Mouse (Mus musculus): ENCODE results near the gene Rapgef4.

Rapgef4 gene

DNA sequence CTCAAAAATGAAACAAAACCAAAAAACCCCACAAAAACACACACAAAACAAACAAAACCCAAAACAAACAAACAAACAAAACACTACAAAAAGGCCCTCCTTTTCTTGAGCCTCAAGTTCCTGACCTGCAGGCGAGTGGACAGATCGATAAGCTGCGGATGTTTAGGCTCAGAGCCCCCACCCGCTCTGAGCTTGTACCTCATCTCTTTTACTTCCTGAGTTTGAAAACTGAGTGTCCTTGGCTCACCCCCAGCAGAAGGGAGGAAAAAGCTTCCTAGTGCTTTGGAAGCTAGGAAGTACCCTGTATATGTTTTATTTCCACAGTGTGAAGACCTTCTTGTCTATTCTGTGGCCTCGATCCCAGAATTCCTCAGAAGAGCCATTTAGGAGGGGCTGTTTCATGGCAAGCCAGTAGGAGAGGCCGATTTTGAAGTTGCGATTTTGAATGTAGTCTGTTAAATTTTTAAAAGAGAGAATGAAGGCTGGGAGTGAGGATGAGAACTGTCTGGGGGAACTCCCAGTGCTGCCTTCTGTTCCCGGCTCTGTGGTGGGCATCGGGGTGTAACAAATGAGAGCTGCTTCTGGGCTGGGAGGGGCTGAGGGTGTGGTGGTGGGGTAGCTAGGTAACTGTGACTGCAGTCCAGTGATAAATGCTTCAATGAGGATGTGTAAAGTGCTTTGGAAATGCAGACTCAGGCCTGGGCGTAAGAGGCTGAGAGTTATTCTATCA lies 2.0 kb downstream of the Rapgef4 start:
- peak; percentile 69 for DNase-seq (ENCODE audit: low read depth, low spot score)

DNA sequence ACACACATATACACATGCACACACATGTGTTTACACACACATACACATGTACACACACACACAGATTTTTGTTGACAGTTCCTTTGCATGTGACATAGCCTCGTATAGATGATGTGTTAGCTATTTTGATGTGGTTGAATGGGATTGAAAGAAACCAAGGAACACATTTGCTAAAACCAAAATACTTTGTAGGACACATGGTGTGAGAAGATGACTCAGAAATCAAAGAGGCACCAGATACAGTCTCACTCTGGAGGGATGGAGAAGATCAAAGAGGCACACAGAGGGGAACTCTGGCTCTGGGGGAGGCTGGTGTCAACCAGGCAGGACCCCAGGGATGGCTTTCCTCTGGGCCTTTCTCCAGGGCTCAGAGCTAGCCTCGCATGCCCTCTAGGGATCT lies 4.7 kb downstream of the Rapgef4 start:
- DNase-seq (ENCODE audit: low read depth, low spot score), result peak; percentile 52

DNA sequence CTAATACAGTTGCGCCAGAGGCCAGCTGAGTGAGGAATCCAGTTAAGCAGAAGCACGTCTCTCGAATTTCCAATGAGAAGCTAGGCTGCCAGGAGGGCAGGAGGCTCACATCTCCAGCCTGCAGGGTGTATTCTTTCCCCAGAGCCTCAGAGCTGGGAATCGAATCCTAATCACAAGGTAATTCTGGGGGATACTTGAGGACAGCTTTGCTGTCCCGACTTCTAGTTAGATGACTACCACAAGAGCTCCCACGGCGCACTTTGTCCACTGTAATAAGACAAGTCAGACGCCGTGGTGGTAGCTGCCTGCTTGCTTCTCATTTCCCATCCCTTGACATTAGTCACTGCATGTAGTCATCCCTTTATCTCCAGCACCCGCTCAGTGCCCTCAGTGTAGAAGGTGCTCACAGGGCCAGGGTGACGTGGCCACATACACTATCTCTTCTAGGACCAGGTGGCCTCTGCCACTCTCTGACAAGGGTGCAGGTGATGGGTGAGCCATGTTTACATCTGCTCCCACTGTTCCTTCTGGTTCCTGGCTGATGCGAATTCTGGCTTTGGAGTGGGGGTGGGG lies 5.3 kb downstream of the Rapgef4 start:
- DNase-seq (ENCODE audit: low read depth, low spot score), result peak; percentile 58

DNA sequence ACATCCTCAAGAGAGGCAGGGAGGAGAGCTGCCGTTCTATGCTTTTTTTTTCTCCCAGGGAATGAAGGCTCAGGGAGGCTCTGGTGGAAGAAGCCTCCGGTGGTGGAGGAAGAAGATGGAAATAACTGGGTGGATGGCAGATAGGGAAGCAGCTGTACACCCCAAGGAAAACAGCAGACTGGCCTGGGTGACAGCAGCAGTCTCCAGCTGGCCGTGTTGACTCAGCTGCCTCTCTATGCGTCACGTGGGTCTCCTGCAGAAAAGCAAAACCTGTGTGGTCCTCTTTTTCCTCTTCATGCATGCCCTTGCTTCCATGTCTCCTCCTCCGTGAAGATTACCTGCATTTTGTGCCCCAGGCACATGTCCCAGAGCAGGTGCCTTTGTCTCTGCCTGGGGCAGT lies 7.5 kb downstream of the Rapgef4 start:
- peak; percentile 90 for DNase-seq (ENCODE audit: low read depth, low spot score)

DNA sequence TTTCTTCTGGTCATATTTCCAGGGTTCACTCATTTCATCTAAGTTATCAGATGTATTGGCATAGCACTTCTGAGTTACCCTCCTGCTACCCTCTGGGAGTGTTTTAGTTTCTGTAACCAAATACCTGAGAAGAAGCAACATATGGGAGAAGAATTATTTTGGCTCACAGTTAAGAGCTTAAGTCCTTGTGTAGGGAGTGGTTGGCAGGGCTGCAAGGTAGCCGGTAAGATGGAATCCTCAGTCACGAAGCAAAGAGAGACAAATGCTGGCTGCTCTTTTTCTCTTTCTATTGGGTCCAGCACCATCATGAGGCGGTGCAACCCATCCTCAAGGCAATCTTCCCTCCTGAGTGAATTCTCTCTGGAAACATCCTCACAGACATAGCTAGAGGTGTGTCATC lies 11.1 kb downstream of the Rapgef4 start:
- peak; percentile 81 for DNase-seq (ENCODE audit: low read depth, low spot score)

DNA sequence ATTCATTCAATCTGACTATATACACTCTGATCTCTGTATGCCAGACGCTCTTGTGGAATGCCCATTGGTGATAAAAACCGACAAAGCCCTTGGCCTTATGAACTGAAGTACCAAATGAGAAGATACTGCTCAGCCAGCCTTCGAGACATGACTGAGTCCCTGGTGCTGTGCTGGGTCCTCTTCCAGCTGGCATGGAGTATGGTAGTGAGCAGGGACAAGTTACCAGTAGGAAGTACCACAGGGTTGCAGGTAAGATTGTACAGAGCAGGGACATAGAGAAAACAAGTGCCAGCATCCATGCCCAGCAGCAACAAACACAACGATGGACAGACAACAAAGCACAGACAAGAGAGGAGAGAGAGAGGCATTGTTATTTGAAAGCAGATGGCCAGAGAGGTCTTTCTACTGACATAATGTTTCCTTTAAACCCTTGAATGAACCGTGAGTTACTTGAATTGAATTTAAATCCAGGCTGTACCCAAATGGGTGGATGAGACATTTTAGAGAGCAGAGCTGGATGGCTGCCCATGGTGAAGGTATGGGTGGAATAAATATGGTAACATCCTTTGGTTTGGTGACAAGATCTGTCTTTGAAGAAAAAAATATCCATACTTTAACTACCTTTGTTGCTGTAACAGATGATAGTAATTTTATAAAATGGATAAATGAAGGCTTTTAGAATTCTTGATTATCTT lies 12.8 kb downstream of the Rapgef4 start:
- no peak for DNase-seq (ENCODE audit: low read depth, low spot score)

- no peak for DNase-seq (ENCODE audit: low read depth, low spot score)
Observed at GRCm38 (mm10) chr2:71998531-71998930, 17.5 kb downstream of the Rapgef4 start.

DNA sequence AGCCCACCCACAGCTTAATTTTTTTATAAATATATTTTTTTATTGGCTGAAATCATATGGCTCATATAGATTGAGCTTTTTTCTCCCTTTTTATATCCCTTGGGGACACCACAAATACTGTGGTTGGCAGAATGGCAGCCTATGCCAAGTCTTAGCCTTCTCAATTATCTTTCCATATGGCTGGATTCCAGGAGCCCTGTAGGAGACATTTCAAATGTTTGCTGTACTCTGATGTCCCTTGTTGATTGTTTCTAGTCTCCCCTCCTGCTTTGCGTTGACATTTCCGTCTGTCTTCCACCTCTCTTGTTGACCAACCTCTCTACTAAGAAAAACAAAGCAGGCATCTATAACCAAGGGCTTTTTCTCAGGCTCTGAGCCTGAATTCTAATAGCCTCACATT lies 19.1 kb downstream of the Rapgef4 start:
- peak; percentile 74 for DNase-seq (ENCODE audit: low read depth, low spot score)

GRCm38 (mm10) chr2:72002843-72003370 lies 21.9 kb downstream of the Rapgef4 start:
- DNase-seq (ENCODE audit: low read depth, low spot score), result no peak

- DNase-seq (ENCODE audit: low read depth, low spot score), result no peak
Observed at GRCm38 (mm10) chr2:72003756-72004525, 22.9 kb downstream of the Rapgef4 start.

DNA sequence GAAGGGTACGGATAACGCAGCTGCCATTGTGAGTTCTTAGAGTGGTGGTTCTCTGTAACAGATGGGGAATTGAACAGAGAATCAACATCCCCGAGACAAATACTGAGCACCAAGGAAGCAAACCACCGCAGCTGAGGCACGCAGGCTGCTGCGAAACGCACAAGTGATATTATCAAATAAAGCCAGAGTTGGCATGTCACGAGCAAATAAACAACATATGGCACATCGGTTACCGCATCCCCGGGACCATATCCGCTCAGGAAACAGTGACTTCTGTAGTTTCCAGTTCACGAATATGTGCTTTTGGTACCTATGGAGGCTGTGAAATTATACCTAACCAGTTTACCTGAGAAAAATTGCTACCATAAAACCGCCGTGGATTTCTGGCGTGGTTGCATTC lies 24.0 kb downstream of the Rapgef4 start:
- peak; percentile 65 for DNase-seq (ENCODE audit: low read depth, low spot score)

DNA sequence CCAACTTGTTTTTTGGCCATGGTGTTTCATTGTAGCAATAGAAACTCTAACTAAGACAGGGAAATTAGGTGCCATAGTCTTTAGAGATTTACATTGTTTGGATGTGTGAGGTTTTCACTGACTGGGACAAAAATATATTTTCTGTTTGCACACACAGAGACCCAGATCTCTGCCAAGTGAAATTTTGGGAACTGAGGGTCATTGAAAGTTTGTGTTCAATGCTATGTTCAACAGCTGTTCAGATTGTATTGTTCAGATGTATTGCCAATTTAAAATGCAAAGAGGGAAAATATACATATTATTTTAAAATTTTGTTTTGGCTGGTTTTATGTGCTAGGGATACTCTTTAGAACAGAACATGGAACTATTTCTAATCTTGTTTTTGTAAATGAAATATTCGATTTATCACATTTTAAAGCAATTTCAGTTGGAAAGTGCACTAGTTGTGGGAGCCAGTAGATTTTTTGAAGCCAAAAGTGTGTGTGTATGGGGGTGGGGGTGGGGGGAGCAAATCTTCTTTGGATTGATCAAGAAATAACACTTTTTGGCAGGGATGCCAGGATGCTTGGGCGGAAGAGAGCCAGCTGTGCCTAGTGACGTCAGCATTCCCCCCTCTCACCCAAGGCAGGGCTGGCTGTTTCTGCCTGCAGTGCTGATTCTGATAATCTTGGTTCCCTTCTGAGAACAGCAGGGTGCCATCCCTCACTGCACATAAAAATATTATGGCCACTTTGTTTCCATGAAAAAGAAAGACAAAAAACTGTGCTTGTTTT lies 28.6 kb downstream of the Rapgef4 start:
- peak; percentile 84 for DNase-seq (ENCODE audit: low read depth, low spot score)

- peak; percentile 49 for DNase-seq (ENCODE audit: low read depth, low spot score)
Observed at GRCm38 (mm10) chr2:72015366-72015765, 34.3 kb downstream of the Rapgef4 start.

- DNase-seq (ENCODE audit: low read depth, low spot score), result peak; percentile 96
Observed at GRCm38 (mm10) chr2:72016013-72016412, 35.0 kb downstream of the Rapgef4 start.

GRCm38 (mm10) chr2:72017168-72017567 lies 36.1 kb downstream of the Rapgef4 start:
- DNase-seq (ENCODE audit: low read depth, low spot score), result no peak

DNA sequence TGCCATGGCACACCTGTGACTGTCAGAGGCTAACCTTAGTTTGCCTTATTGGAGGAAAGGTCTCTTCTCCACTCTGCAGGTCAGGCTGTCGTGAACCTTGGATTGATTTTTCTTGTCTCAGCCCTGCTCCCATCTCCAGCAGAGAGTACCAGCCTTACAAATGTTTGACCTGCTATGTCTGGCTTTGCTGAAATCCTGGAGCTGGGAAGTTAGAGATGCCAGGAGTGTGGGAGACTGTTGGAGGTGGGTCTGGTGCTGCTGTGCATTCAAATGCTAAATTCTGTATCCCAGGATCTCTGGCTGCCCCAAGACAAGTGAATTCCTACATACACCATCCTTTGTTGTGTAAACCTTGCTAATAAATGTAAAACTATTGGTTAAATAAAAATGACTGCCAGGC lies 37.7 kb downstream of the Rapgef4 start:
- DNase-seq (ENCODE audit: low read depth, low spot score), result no peak

- no peak for DNase-seq (ENCODE audit: low read depth, low spot score)
Observed at GRCm38 (mm10) chr2:72020755-72021154, 39.7 kb downstream of the Rapgef4 start.

DNA sequence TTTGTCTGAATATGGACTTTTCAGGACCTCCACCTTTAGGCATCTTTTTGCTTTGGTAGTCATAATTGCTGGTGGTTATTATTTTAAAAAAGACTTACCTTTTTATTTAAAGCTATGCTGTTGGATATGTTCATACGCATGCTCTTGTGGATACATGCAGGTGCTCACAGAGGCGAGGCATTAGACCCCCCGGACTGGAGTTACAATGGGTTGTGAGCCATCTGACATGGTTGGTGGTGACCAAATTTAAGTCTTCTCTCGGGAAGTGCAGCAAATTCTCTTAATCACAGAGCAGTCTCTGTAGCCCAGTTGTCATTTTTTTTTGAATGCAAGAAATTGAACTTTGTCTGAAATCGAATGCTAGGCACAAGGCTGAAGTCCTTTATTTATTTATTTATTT lies 40.4 kb downstream of the Rapgef4 start:
- DNase-seq (ENCODE audit: low read depth, low spot score), result no peak

DNA sequence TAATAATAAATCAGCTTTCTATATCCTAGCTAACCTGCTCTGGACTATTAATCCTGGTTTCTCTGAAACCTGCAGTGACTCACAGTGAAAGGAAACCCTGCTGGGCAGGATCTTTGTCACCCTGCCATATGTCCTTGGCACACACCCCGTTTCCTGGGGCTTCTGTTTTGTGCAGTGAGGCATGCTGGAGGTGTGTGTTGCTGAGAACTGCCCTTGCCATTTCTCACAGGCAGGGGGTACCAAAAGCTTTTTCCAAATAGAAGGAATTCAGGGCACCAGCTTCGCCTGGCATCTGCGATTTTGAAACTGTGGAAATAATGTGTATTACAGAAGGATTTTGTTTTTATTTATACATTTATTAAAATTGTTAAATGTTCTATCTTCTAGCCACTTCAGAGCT lies 40.8 kb downstream of the Rapgef4 start:
- peak; percentile 97 for DNase-seq (ENCODE audit: low read depth, low spot score)

- DNase-seq (ENCODE audit: low read depth, low spot score), result no peak
Observed at GRCm38 (mm10) chr2:72023791-72024190, 42.8 kb downstream of the Rapgef4 start.

DNA sequence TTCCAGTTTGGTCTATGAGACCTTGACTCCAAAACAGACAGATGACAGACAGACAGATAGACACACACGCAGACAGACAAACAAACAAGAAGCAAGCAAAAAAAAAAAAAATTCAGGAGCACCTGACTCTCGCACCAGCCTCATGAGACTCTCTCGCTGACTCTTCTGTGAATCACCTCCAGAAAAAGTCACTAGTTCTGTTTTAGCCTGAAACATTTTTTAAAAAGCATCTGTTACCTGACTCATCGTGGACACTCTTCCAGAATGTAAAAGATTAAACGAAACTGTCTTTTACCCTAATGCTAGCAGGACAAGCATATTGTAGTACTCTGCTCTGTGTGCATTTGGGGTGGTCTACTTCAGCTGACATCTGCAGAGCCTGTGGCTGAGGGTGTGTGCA lies 44.6 kb downstream of the Rapgef4 start:
- DNase-seq (ENCODE audit: low read depth, low spot score), result peak; percentile 68
